Mouse (Mus musculus) ovary, postnatal 10 days (tissue): Measurements from ENCODE around the gene Zfp652.

Experiments
- DNase-seq: peaks from one replicate; pipeline ENCODE4 v3.0.0; 2022; ENCODE audit warnings: low spot score

Zfp652 gene

GRCm38 (mm10) chr11:95831641-95832040, 119.2 kb downstream of the Zfp652 start:
- no peak for DNase-seq

GRCm38 (mm10) chr11:95832129-95833005, 119.9 kb downstream of the Zfp652 start:
- no peak for DNase-seq

- no peak for DNase-seq
Measured at GRCm38 (mm10) chr11:95833006-95833570, 120.6 kb downstream of the Zfp652 start.

- DNase-seq, result no peak
Measured at GRCm38 (mm10) chr11:95833631-95834142, 121.2 kb downstream of the Zfp652 start.

GRCm38 (mm10) chr11:95834143-95834667, 121.7 kb downstream of the Zfp652 start:
- DNase-seq, result no peak

- DNase-seq, result no peak
Measured at GRCm38 (mm10) chr11:95834742-95835710, 122.6 kb downstream of the Zfp652 start.

GRCm38 (mm10) chr11:95835832-95836231, 123.4 kb downstream of the Zfp652 start:
- DNase-seq, result no peak

- no peak for DNase-seq
Measured at GRCm38 (mm10) chr11:95836433-95836832, 124.0 kb downstream of the Zfp652 start.

GRCm38 (mm10) chr11:95837059-95837458, 124.6 kb downstream of the Zfp652 start, which contains the start of gene Gngt2:
Gene Gngt2 (plus strand): TSS chr11:95837216.
- peak; percentile 41 for DNase-seq

- no peak for DNase-seq
Measured at GRCm38 (mm10) chr11:95838598-95838997, 126.1 kb downstream of the Zfp652 start.

GRCm38 (mm10) chr11:95838999-95839868, 126.8 kb downstream of the Zfp652 start:
- no peak for DNase-seq

GRCm38 (mm10) chr11:95840694-95841497, 128.4 kb downstream of the Zfp652 start:
- no peak for DNase-seq

GRCm38 (mm10) chr11:95841498-95841830, 129.0 kb downstream of the Zfp652 start:
- no peak for DNase-seq

- DNase-seq, result no peak
Measured at GRCm38 (mm10) chr11:95842074-95842681, 129.7 kb downstream of the Zfp652 start, which contains the start of gene Abi3. Gene Abi3 (minus strand): TSS chr11:95842476.

- no peak for DNase-seq
Measured at GRCm38 (mm10) chr11:95842953-95843352, 130.5 kb downstream of the Zfp652 start.

GRCm38 (mm10) chr11:95843421-95843950, 131.0 kb downstream of the Zfp652 start:
- DNase-seq, result no peak

GRCm38 (mm10) chr11:95844935-95845334, 132.5 kb downstream of the Zfp652 start:
- no peak for DNase-seq

- DNase-seq, result no peak
Measured at GRCm38 (mm10) chr11:95850898-95851297, 138.4 kb downstream of the Zfp652 start.

- no peak for DNase-seq
Measured at GRCm38 (mm10) chr11:95853684-95854083, 141.2 kb downstream of the Zfp652 start.
